Mouse (Mus musculus) adrenal gland, adult 10 weeks (tissue): ENCODE data around the gene Scand1. TPM values are rescaled to one million over a fixed set of nuclear protein-coding genes. Genes with fewer than 3 reads are reported as not detected.

Experiments
- polyA plus RNA-seq: library from polyadenylated mRNA; stranded (reverse); fragments of 350-450 nt; fragmentation: Illumina TruSeq; extraction: RNeasy Lipid Tissue Mini Kit (QIAGEN cat#74804); gene quantifications from one replicate; pipeline ENCODE4 v1.2.3, GENCODE M21; 2014; ENCODE audit warnings: low read depth, low replicate concordance

Scand1 gene
- polyA plus RNA-seq = not detected

GRCm38 (mm10) chr2:156312297-156312897 is at the start of gene Scand1, which contains the start of gene Cnbd2:
Scand1 (minus strand) TSS chr2:156312704.
Cnbd2 (plus strand) TSS chr2:156312299.

Other genes with a start within 250 kb of the Scand1 start
- 0.12 TPM for gene Spag4, start 247.5 kb downstream of the Scand1 start, polyA plus RNA-seq
- gene Cpne1, start 200.7 kb downstream of the Scand1 start, polyA plus RNA-seq = 68.5 TPM
- 20.1 TPM for gene Rbm12, start 200.7 kb downstream of the Scand1 start, polyA plus RNA-seq
- gene Gm28036, start 185.6 kb downstream of the Scand1 start, polyA plus RNA-seq = 14.5 TPM
- gene Romo1, start 168.7 kb downstream of the Scand1 start, polyA plus RNA-seq = 9.9 TPM
- 130 TPM for gene Nfs1, start 168.5 kb downstream of the Scand1 start, polyA plus RNA-seq
- 715 TPM for gene Rbm39, start 132.5 kb downstream of the Scand1 start, polyA plus RNA-seq
- 50.4 TPM for gene Phf20, start 116.2 kb downstream of the Scand1 start, polyA plus RNA-seq
- 0.82 TPM for gene Cnbd2, start 405 bp downstream of the Scand1 start, polyA plus RNA-seq
- 18.9 TPM for gene Epb41l1, start 108.2 kb upstream of the Scand1 start, polyA plus RNA-seq
- 7.5 TPM for gene Aar2, start 234.9 kb upstream of the Scand1 start, polyA plus RNA-seq